Mouse (Mus musculus) lung, adult 2 months (tissue): ENCODE data around the gene Specc1.

ENCODE experiments used
- CTCF ChIP-seq: fragments of 200-500 bp; IDR thresholded peaks from 2 replicates; pipeline ENCODE4 v1.5.1; 2011; ENCODE audit warnings: mild to moderate bottlenecking, low read length, control low read depth; ENCODE audit not compliant: insufficient read depth
- POLR2A ChIP-seq: fragments of 200-500 bp; IDR thresholded peaks from 2 replicates; pipeline ENCODE4 v1.6.1; 2011; ENCODE audit warnings: low read depth, mild to moderate bottlenecking, control low read depth, low read length, borderline replicate concordance; ENCODE audit errors: extremely low read depth

GRCm38 (mm10) chr11:62029171-62029570 is 72.6 kb downstream of the Specc1 start:
- TF ChIP-seq CTCF (no peak), POLR2A (no peak)
